Mouse (Mus musculus): ENCODE measurements around the gene Gid8.

The Gid8 gene

GRCm38 (mm10) chr2:180709923-180710272 lies at the start of gene Gid8, which contains the start of gene Dido1:
Gid8 (plus strand) TSS chr2:180710117.
Dido1 (minus strand) TSS chr2:180709999.
- DNase-seq (ENCODE audit: low read depth), result peak; percentile 95

- DNase-seq (ENCODE audit: low read depth), result no peak
Observed at GRCm38 (mm10) chr2:180660521-180660920, 49.4 kb upstream of the Gid8 start.

- DNase-seq (ENCODE audit: low read depth), result no peak
Observed at GRCm38 (mm10) chr2:180662008-180662407, 47.9 kb upstream of the Gid8 start.

- DNase-seq (ENCODE audit: low read depth), result no peak
Observed at GRCm38 (mm10) chr2:180676706-180677105, 33.2 kb upstream of the Gid8 start.

DNA sequence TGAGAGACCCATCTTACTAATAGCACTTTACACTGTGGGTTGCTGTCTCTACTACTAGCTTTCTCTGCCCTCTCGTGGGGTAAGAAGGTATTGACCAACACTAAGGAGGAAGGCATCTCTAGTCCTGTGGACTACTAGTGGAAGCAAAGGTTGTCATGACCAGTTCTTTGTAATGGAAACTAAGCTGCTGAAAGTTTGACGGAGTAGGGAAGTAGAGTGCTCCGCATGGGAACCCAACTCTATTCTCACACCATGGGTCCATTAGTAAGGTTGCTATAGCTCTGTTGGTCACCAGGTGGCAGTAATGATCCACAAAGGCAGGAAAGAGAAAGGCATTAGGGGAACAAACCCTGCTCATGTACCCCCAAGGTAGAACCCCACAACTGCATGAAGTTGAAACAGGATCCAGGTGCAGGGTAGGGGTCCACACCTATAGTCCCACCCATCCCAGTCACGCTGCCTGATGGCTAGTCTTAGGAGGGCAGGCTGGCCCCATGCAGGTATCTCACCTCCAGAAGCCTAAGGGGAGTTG lies 31.2 kb upstream of the Gid8 start:
- DNase-seq (ENCODE audit: low read depth), result peak; percentile 65

DNA sequence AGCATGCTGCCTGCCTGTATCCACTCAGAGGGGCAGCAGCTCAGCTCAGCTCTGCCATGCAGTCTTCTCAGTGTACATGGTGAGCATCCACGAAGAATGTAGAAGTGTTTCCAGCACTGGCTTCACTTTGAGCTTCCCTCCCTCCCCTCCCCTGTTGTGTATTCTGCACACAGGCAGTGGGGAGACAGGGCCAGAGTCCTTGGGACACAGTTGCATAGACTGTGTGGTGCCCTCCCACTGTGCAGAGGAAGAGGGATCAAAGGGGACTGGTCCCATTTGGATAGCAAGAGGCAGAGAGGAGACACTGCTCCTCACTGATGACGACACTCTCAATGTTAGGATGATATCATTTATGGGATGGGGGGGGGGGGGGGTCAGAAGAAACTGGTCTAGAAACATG lies 28.7 kb upstream of the Gid8 start:
- DNase-seq (ENCODE audit: low read depth), result no peak

DNA sequence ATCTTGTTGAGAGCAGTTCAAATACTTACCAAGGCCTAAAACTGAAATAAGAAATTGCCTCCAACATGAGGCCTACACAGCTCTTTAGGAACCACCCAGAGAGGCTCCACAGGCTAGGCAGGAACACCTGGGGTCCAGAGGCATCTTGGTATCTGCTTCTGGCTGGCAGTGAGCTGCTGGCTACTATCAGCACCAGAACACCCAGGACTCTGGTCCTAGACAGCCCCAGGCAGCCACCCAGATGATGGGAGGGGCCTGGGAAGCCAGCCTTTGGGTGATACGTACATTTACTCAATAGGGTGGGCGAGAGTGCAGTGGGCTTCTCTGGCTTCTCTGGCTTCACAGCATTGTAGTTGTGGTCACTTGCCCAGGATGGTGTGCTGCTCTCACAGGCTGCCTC lies 26.4 kb upstream of the Gid8 start:
- DNase-seq (ENCODE audit: low read depth), result no peak

- DNase-seq (ENCODE audit: low read depth), result no peak
Observed at GRCm38 (mm10) chr2:180684031-180684430, 25.9 kb upstream of the Gid8 start.

DNA sequence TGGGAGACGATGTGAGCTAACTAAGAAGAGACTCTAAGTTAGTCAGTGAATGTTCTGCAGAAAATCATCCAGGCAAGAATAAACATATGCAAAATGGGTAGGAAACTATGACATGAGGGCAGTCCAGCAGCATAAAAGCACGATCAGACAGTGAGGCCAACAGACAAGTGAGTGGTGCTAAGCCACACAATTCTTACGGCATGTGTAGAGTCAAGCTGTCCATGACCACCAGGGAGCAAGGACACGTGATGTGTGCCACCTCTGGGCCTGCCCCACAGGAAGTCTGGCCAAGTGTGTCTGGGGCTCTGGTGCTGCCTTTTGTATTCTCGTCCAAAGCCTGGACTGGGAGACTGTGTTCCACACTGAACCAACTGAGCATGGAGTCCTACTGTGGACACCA lies 20.1 kb upstream of the Gid8 start:
- DNase-seq (ENCODE audit: low read depth), result no peak

DNA sequence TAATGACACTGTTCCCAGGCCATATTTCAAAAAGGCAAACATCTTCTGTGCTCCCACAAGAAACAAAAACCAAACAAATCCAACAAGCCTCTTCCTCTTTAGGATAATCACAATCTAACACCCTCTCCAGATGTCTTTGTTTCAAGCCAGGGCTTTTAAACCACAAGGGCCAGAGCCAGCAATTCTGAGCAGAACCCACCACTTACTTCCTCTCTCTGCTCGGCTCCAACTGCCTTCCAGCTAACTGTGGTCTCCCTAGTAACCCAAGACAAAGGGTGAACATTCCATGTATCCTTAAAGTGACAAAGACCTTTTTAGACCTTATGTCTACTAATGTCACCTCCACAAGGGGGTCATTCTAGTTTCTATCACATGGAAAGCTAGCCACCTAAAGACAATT lies 17.3 kb upstream of the Gid8 start:
- no peak for DNase-seq (ENCODE audit: low read depth)

DNA sequence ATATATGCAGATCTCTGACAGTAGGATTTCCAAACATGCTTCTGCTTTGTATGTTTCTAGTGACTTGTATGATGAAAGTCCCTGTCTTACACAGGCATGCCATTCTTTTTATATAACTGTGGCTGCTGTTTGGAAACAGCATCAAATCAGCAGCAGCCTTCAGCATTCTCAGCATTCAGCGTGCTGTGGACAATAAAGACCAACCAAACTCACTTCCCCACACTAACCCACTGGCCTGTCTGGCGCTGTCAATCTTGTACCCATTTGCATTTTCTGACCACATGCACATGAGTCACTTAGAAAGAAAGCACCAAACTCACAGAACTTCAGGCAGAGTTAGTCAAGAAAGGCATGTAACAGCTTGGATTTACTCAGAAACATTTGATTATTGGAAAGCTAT lies 14.7 kb upstream of the Gid8 start:
- DNase-seq (ENCODE audit: low read depth), result no peak

GRCm38 (mm10) chr2:180700457-180700856 lies 9.5 kb upstream of the Gid8 start:
- DNase-seq (ENCODE audit: low read depth), result no peak

- no peak for DNase-seq (ENCODE audit: low read depth)
Observed at GRCm38 (mm10) chr2:180701053-180701766, 8.7 kb upstream of the Gid8 start.

DNA sequence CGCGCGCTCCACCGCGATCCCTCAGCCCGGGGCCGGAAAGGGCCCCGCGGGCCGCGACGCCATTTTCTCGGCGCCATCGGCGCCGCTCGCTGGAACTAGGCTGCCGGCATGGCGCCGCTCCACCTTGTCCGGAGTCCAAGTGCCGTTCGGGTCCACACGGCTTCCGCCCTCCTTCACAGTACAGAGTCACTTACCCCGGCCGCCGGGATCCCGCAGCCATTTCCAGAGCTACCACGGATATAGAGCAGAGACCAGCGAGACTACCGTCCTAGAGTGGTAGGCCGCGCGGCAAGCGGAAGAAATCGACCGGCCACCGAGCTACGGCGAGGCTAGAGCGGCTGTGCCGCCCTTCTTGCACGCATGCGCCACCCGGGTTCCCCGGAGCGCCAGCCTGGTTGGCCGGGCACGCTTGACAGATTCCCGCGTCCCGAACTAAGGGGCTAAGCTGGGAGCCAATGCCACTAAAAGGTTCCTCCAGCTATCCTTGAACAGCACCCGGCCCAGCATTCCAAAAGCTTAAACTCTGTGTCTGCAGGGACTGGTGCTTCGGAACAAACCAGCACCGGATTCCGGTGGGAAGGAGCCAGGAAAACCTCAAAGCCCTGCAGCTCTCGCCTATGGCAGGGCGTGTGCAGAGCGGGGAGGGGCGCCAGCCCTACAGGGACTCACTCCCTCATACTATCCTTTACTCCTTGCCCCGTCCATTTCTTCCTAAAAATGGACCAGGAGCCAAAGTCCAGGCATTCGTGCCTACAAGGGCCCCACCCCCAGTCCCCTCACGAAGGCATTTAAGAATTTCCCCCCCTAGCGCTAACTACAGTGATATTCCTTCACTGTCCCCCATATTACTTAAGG lies 7.9 kb upstream of the Gid8 start:
- peak; percentile 73 for DNase-seq (ENCODE audit: low read depth)

- DNase-seq (ENCODE audit: low read depth), result no peak
Observed at GRCm38 (mm10) chr2:180702701-180703149, 7.2 kb upstream of the Gid8 start.

DNA sequence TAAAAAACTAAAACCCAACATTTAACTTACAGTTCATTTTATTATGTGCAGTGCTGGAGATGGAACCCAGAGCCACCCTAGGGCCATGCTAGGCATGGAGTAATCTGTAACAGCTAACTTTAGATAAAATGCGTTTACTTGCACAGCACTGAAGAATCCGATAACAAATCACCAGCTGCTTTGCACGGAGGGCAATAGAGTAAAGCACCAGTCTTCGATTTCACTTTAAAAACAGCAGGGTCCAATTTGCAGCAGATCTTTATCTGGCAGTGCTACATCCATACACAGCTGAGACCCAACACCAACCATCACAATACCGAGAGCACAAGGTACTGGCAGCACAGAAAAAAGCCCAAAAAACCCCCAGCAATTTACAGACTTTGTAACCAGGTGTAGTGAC lies 6.7 kb upstream of the Gid8 start:
- no peak for DNase-seq (ENCODE audit: low read depth)

DNA sequence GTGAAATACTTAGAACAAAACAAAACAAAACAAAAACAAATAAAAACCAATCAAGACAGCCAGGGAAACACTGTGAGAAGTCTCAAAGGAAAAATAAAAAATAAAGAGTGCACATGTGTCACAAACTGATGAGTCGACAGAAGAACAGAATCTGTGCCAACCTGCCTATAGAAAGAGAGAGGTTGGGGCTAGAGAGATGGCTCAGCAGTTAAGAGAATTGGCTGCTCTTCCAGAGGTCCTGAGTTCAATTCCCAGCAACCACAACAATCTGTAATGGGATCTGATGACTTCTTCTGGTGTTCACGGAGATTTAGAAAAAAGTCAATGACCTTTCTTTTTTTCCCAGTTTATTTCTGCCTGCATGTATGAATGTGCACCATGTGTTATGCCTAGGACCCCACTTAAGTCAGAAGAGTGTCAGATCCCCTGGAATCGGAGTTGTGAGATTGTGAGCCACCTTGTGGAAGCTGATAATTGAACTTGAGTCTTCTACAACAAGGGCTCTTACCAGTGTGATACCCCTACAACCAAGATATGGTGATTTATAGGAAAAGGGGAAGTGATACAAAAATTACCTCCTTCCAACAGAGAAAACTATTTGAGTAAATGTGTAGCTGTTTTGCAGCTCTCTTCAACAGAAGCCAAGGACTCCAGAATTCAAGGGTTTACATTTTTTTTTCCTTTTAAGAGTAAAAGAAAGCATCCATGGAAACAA lies 6.1 kb upstream of the Gid8 start:
- DNase-seq (ENCODE audit: low read depth), result no peak

- DNase-seq (ENCODE audit: low read depth), result no peak
Observed at GRCm38 (mm10) chr2:180704591-180704990, 5.3 kb upstream of the Gid8 start.

DNA sequence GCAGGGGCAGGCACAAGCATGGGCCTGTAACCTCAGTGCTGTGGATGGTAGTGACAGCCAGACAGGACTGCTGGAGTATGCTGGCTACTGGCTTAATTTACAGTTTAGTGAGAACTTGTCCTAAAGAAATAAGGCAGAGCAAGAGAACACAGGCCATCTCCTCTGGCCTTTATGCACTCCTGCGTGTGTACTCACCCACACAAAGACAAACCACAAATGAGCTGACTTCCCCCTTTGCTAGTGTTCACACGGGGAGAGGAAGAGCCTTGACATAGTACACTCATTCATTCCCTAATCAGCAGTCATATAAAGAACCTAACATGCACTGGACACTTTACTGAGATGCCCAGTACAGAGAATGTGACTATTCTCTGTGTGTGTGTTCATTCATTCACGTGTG lies 4.9 kb upstream of the Gid8 start:
- DNase-seq (ENCODE audit: low read depth), result no peak

DNA sequence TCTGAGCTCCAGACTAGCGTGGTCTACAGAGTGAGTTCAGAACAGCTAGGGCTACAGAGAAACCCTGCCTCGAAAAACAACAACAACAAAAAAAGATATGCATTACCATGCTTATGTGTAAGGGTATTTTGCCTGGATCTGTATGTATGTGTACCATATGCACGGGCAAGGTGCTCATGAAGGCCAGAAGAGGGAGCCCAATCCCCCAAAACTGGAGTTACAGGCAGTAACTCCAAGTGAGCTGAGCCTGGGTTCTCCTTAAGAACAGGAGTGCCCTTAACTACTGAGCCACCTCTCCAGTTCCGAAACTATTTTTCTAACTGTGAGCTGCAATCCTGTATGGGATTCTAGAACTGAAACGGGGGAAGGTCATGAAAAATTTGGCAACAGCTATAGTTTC lies 3.9 kb upstream of the Gid8 start:
- DNase-seq (ENCODE audit: low read depth), result no peak

DNA sequence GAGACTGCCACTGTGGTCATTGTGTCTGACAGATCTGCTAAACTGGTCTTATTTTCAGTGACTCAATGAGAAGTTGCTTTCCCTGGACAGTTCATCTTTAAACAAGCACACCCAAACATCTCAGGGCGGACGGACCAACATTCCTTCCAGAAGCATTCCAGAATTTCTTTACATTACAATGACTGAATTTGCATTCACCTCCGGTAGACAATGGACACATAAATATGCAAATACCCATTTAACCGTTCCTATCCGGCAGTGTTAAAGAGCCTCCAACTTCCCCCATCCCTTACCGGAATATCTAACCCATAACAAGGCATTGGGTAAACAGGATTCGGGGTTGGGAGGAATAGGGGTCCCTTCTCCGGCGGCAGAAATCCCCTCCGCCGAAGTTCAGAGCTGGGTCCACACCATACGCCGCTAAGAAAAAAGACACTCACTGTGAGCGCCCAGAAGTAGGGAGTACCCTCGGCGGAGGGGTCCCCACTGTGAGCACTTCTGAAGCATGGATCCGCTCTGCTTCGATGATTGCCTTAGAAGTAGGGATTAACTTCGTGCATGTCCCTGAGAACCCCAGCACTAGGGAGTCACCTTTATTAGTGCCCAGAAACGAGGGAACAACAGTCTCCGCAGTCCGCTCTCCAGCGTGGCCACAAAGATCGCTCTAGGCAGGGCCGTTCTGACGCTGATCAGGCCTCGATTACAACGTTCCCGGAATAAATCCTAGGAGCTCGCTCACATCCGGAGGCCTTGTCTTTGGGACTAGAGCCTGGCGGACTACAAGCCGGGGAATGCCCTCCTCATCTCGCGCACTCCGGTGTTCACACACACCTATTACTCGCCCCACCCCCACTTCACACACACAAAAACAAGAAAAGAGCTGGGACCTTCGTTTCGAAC lies 644 bp upstream of the Gid8 start:
- DNase-seq (ENCODE audit: low read depth), result no peak

Measured in c-Kit-positive CD71-positive TER-119-negative erythroid progenitor cells, embryonic 14.5 days (primary cell).